ENCODE assay signal across 1 mouse cellular context in genomic region chr17:47386649-47387048, GRCm38 (mm10).
TF ChIP-seq lines count a peak whose summit lies in the region.

No protein-coding gene starts in this region.

TF ChIP-seq in CH12.LX, 34 proteins besides CTCF, POLR2A, EP300 and RAD21 (continued from another document):
- no peak for TF ChIP-seq ETS1 (conservative IDR thresholded peaks at IDR 0.05; ENCODE audit: low read depth, low read length)
- peak; percentile 76 for TF ChIP-seq SMC3 (IDR thresholded peaks at IDR 0.05; ENCODE audit: low read depth, low read length)
- no peak for TF ChIP-seq MAFK (IDR thresholded peaks at IDR 0.05; ENCODE audit: insufficient replicate concordance, low read length)
